Mouse (Mus musculus) heart, adult 11 months (tissue): ENCODE results near the gene Selenbp1.

Source experiments
- DNase-seq: peaks from one replicate; pipeline ENCODE4 v3.0.0; 2022

Selenbp1 gene

GRCm38 (mm10) chr3:94985513-94985912, 52.7 kb downstream of the Selenbp1 start:
- no peak for DNase-seq

- peak; percentile 99 for DNase-seq
Measured at GRCm38 (mm10) chr3:94987578-94987977, 54.7 kb downstream of the Selenbp1 start.

GRCm38 (mm10) chr3:94989159-94989761, 56.4 kb downstream of the Selenbp1 start:
- peak; percentile 93 for DNase-seq
